Mouse (Mus musculus): ENCODE data around the gene Gm20604. TPM values are rescaled to one million over a fixed set of nuclear protein-coding genes. Genes with fewer than 3 reads are reported as not detected.
A peak's percentile ranks its signal among the peaks of the same experiment; 100 is the strongest.

Gene Gm20604
- total RNA-seq, 2 experiments from 2014 or later, result 15.0 to 16.9 TPM

DNA sequence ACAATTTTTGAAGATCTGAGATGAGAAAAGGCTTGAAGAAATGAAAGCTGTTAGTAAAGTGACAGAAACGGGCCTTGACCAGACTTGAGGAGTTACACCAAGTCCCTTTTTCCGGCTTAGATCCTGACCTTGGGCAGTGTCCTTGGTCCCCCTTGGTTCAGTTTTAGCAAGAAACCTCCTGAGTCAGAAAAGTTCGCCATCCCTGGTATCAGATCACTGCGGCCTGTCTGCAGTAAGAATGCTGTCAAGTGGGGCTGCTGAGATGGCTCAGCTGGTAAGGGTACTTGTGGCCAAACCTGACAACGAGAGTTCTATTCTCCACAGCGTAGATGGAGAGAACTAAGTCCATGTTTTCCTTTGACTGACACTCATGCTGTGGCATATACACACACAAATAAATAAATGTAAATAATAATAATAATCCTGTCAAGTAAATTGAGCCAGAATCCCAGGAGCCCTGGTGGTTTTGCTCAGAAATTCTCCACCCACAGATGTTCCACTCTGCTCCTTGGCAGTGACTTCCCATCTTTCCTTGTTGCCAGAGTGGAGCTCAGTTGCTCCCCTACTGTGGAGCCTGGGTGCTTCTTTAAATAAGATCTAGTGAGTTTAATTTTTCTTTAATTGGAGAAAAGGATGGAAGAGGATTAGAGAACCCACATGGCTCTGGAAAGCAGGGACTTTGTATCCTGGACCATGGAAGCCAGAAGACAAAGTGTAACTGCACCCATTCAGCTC is 52.4 kb downstream of the Gm20604 start:
- DNase-seq, result no peak

DNA sequence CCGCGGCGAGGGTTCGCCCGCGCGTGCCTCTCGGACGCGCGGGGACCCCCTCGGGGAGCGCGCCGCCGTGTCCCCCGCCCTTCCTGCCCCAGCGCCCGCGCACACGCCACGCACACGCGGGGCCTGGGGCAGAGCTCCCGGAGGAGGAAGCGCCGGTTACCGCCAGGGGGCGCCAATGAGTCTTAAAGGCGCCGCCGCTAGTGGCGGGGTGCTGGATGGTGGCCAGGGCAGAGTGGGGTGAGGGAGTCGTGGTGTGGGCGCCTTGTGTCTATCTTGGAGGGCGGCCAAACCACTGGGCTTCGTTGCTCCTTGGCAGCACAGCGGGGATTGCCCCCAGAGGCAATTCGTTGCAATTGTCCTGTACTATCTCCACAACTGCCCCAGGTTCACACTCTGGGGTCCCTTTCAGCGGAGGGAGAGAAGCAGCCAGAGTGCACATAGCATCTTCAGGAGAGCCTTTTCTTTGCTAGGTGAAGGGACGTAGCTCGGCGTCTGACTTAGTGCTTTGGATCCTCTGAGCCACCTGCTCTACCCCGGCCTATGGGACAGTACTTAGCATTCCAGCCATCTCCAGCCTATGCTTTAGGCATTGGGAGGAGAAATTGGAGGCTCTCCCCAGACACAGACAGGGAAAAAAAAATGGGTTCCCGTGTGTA is 53.1 kb downstream of the Gm20604 start:
- DNase-seq, result peak; percentile 87 to 91

DNA sequence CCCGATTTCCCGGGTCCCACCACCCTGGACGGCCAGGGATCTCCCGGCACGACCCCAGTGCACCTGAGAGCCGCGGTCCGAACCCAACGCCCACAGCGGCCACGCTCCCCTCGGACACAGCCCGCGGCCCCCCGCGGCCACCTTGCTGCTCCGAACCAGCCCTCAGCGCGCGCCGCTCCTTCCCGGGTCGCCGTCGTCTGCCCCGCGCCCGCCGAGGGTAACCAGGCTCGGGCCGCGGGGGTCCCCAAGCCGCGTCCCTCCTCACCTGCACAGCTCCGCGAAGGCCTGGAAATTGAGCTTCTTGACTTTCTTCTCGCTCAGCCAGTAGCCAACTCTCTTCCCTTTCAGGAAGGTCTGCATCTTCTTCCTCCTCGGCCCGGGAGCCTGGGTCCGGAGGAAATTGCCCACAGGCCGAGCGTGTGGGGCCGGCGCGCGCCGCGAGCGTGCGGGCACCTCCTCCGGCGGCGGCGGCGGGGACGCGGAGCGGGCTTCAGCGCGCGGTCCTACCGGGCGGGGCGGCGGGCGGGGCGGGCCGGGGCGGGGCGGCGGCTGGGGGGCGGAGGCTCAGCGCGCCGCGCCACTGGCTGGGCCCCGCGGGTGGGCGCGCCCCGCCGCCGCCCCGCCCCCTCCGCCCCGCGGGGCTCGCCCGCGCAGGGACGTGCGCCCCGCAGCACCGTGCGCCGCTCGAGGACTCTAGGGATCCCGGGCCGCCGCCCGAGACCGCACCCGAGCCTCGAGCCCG is 53.8 kb downstream of the Gm20604 start, which contains the start of gene Itpk1:
Gene Itpk1 (minus strand): TSS at position 474 of the 742 bp plus-strand sequence.
- peak; percentile 53 for DNase-seq

DNA sequence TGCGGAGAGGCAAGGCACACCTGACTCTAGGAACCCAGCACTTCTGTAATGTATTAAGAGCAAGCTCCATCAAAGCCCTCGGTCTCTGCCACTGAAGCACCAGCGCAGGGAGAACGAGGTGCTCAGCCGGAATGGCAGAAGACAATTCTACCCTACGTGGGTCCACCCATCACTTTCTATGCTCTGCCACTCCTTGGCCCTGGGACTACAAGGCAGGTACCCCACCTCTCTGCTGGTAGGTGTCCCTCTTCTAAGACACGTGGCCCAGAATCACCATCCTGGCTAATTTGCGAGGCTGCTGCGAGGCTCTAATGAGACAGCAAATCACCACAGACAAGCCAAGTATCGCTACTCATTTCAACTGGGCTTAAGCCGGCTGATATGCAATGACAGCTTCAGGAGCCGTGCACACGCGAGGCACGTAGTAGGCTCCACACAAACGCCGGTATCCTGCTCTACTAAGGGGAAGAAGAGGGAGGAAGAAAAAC is 54.5 kb downstream of the Gm20604 start:
- no peak for DNase-seq

DNA sequence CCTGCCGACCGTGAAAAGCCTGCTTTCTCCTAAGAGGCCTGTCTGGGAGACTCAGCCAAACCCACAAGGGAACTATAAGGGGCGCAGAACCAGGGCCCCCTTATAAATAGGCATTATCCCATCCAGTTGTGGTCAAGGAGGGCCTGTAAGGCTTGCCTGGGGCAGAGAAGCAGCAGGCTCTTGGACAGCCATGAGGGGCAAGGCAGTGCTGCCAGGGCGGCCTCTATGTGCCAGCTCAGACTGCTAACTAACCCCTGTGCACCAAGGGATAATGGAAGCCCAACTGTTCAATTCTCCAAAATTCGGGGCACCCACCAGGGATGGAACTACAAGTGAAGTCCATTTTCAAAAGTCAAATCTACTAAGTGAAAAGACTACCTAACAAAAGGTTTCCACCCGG is 55.0 kb downstream of the Gm20604 start:
- DNase-seq, result peak in 1 of 2 experiments; percentile 47

DNA sequence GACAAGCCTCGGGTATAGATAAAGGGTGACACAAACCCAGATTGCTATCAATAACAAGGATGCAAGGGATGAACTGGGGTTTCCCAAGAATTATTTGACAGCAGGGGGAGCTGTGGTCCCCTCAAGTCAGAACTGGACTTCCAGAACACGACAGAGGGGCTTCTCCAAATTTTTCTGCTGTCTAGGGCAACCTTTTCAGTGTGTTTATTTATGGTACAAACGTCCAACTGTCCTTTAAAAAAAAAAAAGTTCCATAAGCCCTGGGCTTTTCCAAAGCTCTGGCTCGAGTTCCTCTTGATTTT is 55.4 kb downstream of the Gm20604 start:
- DNase-seq, result no peak

DNA sequence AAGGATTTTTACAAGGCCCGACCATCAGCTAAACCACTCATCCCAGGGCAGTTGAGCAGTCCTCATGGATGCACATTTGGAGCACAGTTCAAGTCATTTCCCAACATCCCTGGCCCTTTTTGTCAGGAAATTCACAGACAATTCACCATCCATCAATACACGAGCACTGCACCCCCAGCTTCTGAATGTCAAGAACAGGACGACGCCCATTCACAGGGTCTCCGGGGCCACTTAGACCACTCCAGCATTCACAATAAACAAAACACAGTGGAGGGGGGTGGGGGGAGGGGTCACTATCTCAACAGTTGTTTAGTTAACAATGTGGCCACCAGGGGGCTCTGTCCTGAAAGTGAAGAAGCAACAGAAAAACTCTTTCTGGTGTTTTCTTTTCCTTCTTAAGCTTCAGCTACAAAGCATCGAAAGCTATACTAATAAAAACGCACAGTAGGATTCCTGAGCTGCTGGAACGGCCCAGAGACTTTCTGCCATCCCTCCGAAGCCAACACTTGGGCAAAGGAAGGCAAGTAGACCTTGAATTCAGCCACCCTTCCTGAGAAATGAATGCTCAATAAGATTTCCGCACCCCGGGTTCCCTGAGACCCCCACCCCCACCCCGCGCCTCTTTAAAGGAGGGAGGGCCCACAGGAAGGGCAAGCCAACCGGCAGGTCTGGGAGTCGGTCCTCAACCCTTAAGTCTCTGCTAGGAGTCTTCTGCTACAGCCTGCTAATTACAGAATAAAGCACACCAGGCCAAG is 55.9 kb downstream of the Gm20604 start:
- DNase-seq, result peak in 1 of 2 experiments; percentile 57

DNA sequence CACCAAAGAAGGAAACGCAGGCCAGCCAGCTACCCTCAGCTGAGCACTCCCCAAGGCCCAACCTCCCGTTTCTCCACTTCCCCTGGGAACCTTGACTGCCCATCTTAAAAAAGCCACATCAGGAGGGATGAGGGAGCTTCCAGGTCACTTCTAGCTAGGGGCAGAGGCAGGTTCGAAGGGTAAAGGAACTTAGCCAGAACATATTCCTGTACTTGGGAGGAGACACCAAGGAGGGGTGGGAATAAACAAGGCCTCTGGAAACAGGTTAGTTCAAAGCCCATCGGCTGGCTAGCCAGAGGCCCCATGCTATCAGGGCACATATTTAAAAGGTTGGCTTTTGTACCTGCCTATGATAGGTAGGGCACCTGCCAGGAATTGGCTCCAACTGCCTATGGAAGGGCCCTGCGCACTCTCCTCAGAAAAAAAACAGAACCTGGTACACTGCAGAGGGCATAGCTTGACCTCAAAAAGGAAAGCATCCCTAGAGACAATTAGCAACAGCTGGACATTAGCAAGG is 56.7 kb downstream of the Gm20604 start:
- no peak for DNase-seq

DNA sequence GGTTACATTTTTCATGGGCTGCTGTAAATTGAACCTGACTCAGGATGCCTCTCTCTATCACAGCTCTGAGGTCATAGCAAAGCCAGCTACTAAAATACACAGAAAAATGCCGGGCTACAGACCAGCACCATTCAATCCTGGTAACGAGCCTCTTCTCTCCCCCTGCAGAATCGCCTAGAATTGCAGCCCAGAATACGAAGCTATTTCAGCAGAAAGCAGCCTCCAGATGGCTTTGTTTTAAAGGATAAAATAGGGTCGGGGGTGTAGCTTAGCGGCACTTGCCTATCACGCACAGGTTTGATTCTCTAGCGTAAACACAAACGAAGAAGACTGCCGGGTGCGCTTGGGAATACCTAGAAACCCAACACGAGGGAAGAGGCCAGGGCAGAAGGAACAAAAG is 58.0 kb downstream of the Gm20604 start:
- DNase-seq, result no peak

DNA sequence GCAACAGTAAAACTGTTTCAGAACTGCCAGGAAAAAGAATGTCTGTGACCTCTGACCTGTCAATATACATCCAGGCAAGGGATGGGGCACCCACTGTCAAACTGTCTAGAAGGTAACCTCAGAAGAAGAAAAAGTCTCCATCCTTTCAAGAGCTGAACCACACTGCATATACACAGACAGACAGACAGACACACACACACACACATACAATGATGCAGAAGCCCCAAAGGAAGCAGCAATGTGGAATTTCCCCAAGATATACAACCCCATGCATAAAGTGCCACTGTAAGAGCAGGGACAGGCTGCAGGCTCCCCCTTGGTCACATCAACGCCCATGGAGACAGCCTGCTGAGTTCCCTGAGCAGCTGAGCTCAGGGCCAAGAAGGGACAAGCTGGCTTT is 59.3 kb downstream of the Gm20604 start:
- DNase-seq, result no peak

DNA sequence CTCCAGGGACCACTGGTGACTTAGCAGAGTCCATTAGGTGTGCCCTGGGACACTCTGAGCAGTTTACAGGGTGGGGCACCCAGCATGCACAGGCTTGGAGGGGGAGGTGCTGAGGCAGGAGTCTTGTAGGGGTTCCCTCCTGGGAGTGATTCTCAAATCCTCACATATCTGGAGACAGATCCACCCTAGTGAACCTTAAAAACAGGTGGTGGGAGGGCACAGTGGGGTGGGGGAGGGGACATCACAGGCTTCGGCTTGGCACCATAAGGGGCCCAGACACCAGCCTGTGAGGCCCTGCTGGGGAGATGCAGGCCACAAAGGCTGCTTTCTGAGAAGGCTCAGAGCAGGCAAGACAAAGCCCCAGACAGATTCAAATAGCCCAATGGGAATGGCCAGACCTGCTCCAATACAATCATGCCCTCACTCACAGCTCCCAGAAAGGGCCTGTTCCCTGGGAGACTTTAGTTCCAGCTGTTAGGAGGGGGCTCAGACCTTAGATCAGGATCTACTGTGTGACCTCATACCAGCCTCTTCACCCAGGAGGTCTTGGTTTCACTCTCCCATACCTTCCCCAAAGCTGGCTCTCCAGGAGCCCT is 60.3 kb downstream of the Gm20604 start:
- no peak for DNase-seq

DNA sequence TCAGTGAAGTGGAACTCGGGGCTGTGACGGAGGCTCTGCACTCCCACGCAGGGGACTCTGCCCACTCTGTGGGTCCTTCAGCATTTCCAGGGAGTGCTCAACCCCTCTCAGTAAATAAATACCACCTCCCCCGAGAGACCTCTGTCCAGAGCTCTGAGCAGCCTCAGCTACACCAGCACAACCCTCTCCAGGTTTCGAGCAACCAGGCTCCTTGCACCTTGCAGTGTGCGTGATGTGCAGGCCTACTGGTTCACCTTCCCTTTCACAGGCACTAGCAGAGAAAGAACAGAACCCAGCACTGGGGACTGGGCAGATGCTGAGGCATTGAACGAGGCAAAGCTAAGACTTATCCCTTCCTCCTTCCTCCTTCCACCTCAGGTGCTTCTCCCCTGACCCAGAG is 61.1 kb downstream of the Gm20604 start:
- DNase-seq, result no peak

DNA sequence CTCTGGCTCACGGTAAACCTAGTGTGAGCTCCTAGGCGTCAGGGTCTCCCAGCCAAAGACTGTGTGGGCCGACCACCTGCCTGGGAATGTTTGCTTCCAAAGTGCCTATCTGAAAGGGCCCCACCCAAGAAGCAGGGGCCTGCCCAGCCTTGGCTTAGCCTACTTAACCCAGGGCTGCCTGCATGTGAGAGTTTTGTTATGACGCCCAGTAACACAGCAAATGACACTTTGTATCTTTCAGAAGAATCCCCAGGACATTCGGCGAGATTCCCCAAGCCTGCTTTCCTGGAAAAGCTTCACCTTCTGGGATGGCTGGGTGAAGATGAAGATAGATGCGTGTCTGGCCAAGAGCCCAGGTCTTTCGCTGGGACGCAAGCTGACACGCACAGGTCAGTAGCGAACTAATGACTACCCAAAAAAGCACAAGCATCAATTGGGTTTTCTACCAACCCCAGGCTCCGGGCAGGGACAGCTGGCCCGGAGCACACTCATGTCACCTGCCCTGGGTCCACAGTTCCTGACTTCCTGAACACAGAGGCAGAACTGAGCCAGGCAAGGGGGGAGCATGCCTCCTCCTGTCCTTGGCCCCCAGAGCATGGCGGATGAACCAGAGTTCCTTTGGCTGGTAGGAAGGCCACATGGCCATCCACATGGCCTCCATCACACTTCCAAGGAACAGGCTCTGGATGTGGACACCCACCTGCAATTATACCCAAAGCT is 61.7 kb downstream of the Gm20604 start:
- no peak for DNase-seq

DNA sequence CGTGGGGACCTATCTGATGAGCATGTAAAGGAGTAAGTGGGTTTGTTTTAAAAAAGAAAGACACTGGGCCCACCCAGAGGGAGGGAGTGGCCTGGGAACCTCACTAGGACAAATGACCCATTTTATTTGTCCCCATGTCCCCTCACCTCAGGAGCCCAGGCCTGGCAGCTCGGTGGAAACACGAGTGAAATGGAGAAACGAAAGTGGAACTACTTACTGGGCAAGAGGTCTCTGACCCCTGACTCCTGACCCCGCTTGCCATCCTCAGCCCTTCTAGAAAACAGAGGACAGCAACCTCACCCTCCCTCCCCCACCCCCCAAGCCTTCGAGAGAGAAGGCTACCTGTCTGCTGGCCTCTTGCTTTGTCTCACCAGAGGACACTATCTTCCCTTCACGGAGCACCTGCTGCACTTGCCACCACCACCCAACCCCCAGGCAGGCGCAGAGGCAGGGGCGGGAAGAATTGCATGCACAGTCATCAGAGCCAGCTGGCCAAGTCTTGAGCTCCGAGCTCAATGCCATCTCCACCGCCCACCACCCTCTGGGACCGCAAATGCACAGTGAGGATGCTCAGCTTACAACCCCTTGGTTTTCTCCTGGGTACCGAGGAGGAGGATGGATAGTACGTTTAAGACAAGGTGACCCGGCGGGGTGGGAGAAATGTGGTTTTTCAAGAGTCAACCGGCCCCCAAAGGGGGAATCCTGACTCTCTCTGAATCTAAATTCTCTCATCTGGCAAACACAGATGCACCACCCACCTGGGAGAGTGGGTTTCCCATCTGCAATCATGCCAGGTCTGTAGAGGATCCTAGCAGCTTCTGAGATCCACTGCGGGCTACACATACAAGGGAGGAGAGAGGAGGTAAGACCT is 62.9 kb downstream of the Gm20604 start:
- DNase-seq, result peak; percentile 80 to 82

DNA sequence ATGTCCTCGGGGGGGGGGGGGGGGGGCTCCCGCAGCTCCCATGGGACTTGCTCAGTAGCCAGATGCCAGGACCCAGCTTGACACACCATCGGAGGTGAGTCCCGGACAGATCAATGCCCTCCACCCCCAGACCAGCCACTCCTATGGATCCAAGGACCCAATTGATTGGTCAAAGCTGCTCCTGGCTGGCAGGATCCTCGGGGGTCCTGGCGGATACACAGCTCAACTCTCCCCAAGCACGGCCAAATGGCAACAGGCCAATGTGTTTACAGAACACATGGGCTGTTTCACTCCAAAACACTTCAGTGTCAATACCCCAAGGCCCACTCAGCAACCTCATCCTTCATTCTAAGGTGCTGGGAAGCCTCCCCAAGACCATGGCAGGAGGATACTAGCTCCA is 66.7 kb downstream of the Gm20604 start:
- no peak for DNase-seq

Other genes with a start within 250 kb of the Gm20604 start
- 100 to 1,000 TPM; 125 to 130 TPM for gene Chga, start 203.7 kb downstream of the Gm20604 start, total RNA-seq (2021)
- 10 to 100 TPM; 64.3 to 64.8 TPM for gene Itpk1, start 53.7 kb downstream of the Gm20604 start, total RNA-seq (2021)
- gene Moap1, start 15.0 kb downstream of the Gm20604 start, total RNA-seq (2021), result 10 to 100 TPM; 26.1 to 26.5 TPM
- gene Tmem251, start 14.9 kb downstream of the Gm20604 start, total RNA-seq (2021), result 1 to 10 TPM; 5.0 to 6.0 TPM
- not detected for gene Gm28051, start 907 bp downstream of the Gm20604 start, total RNA-seq (2021)
- 10 to 100 TPM; 13.2 to 14.4 TPM for gene Gon7, start 869 bp downstream of the Gm20604 start, total RNA-seq (2021)
- gene Ubr7, start 705 bp downstream of the Gm20604 start, total RNA-seq (2021), result 10 to 100 TPM; 32.1 to 34.2 TPM
- gene Btbd7, start 119.8 kb upstream of the Gm20604 start, total RNA-seq (2021), result 10 to 100 TPM; 17.6 to 21.8 TPM
- not detected for gene Cox8c, start 140.6 kb upstream of the Gm20604 start, total RNA-seq (2021)
- gene Unc79, start 190.2 kb upstream of the Gm20604 start, total RNA-seq (2021), result 10 to 100 TPM; 53.0 to 57.7 TPM